Mouse (Mus musculus) neural tube, embryonic 11.5 days (tissue): ENCODE results near the gene Gm20388. TPM values are rescaled to one million over a fixed set of nuclear protein-coding genes. Genes with fewer than 3 reads are reported as not detected.
A peak's percentile ranks its signal among the peaks of the same experiment; 100 is the strongest.

Experiments
- ATAC-seq: fragments of 200-750 bp; cut with Nextera tagmentation; 2 replicates; pipeline ENCODE4 v1.8.0; 2017; ENCODE audit warnings: moderate number of reproducible peaks, mild to moderate bottlenecking, moderate TSS enrichment, moderate library complexity; ENCODE audit not compliant: insufficient read depth, low FRiP score, low TSS enrichment
- DNase-seq: peaks from one replicate; pipeline ENCODE4 v3.0.0-alpha.2; 2015; ENCODE audit warnings: low spot score
- H3K27ac ChIP-seq: fragments of 300-500 bp; sonication (generic); 2 replicates; pipeline ENCODE4 v1.5.1; 2014; ENCODE audit warnings: low read depth, mild to moderate bottlenecking, low read length
- H3K27me3 ChIP-seq: fragments of 300-500 bp; sonication (generic); 2 replicates; pipeline ENCODE4 v1.6.1; 2014; ENCODE audit warnings: mild to moderate bottlenecking, low read length, mixed read lengths; ENCODE audit not compliant: control insufficient read depth, insufficient read depth
- H3K36me3 ChIP-seq: fragments of 300-500 bp; sonication (generic); 2 replicates; pipeline ENCODE4 v1.6.1; 2014; ENCODE audit warnings: mild to moderate bottlenecking, low read length, moderate library complexity, mixed read lengths; ENCODE audit not compliant: control insufficient read depth, insufficient read depth
- H3K4me1 ChIP-seq: fragments of 300-500 bp; sonication (generic); 2 replicates; pipeline ENCODE4 v1.6.1; 2014; ENCODE audit warnings: low read length, mixed read lengths; ENCODE audit not compliant: control insufficient read depth, insufficient read depth
- H3K4me2 ChIP-seq: fragments of 300-500 bp; sonication (generic); 2 replicates; pipeline ENCODE4 v1.6.1; 2014; ENCODE audit warnings: low read depth, mild to moderate bottlenecking, moderate library complexity
- H3K4me3 ChIP-seq: fragments of 300-500 bp; sonication (generic); 2 replicates; pipeline ENCODE4 v1.5.1; 2014; ENCODE audit warnings: low read depth, low read length
- H3K9ac ChIP-seq: fragments of 300-500 bp; sonication (generic); 2 replicates; pipeline ENCODE4 v1.6.1; 2014; ENCODE audit warnings: mild to moderate bottlenecking, low read length
- H3K9me3 ChIP-seq: fragments of 300-500 bp; sonication (generic); 2 replicates; pipeline ENCODE4 v1.6.1; 2016; ENCODE audit warnings: low read length; ENCODE audit not compliant: control insufficient read depth
- WGBS: fragments of 180-500 bp; shearing (Covaris S2); extraction: QIAGEN DNeasy Blood & Tissue Kit; methylation state at CpG from one replicate; pipeline ENCODE4 v1.1.7; 2014; 5-methylcytosine and 5-hydroxymethylcytosine counted together
- polyA plus RNA-seq: library from polyadenylated mRNA; unstranded; fragments of >200 nt; fragmentation: Nextera tagmentation; extraction: Ambion mirVana; gene quantifications from 2 replicates; pipeline ENCODE4 v1.2.1, GENCODE M21; 2014

Gm20388 gene
- polyA plus RNA-seq, 1 experiment from 2014 or later, result not detected

DNA sequence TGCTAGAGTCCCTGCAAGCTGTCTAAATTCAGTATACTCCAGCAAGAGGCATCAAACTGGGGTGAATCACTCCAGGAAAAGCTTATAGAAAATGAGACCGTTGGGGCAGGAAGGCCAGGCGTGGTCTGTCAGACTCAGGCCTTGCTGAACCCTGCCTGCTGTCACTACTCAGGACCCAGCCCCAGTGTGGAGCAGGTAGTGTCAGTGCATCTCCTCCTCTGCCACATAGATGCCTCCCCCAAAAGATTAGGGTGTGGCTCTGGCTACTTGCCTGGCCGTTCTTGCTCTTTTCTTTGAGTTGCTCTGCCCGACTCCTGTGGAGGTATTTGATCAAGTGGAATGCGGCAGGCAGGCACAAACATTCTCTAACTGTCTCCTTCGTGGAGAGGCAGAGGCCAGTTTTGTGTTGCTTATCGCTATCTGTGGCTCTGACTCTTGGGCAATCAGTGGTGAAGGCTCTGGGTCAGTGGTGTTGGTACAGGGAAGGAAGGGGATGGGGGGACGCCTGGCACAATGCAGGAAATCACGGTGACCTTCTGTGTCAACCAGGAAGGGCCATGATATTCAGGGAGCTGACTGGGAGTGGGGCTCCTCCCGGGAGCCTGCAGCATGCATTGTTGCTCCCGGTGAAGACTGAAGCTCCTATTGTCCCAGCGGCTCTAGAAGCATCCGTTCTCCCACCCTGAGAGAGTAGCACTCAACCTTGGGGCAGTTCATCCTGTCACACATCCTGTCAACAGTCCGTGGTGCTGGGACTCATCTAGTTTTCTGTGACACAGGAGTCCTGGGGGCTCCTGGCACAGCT is 215.9 kb downstream of the Gm20388 start:
- H3K4me3 ChIP-seq, result no peak overlapping the region
- no peaks in the 10 kb centered on the region for H3K9me3 ChIP-seq
- WGBS, result 40% methylated on average over 14 of the region's 14 CpGs
- DNase-seq (peak; percentile 19), ATAC-seq (no peak)
- H3K4me1 ChIP-seq, result peaks cover 6% of the 10 kb centered on the region; the same call in 1 of the 2 replicates
- no peak overlapping the region for H3K9ac ChIP-seq
- H3K27ac ChIP-seq, result no peak overlapping the region
- H3K27me3 ChIP-seq, result no peaks in the 10 kb centered on the region
- H3K4me2 ChIP-seq, result no peak overlapping the region
- H3K36me3 ChIP-seq, result no peaks in the 10 kb centered on the region

- H3K9ac ChIP-seq, result no peak overlapping the region
- ATAC-seq, result no peak
- no peak overlapping the region for H3K4me3 ChIP-seq
- H3K4me1 ChIP-seq, result peaks cover 6% of the 10 kb centered on the region; the same call in 1 of the 2 replicates
- H3K27ac ChIP-seq, result no peak overlapping the region
- WGBS, result 68% methylated on average over 4 of the region's 4 CpGs
- DNase-seq, result no peak
- no peak overlapping the region for H3K4me2 ChIP-seq
- no peaks in the 10 kb centered on the region for H3K9me3 ChIP-seq
- no peaks in the 10 kb centered on the region for H3K27me3 ChIP-seq
- no peaks in the 10 kb centered on the region for H3K36me3 ChIP-seq
Observed at GRCm38 (mm10) chr8:120129547-120129946, 218.9 kb downstream of the Gm20388 start.

GRCm38 (mm10) chr8:120131158-120131557 is 220.5 kb downstream of the Gm20388 start:
- peaks cover 2% of the 10 kb centered on the region; the same call in 1 of the 2 replicates for H3K4me1 ChIP-seq
- no peaks in the 10 kb centered on the region for H3K27me3 ChIP-seq
- WGBS, result 84% methylated on average over 8 of the region's 8 CpGs
- H3K9me3 ChIP-seq, result no peaks in the 10 kb centered on the region
- H3K27ac ChIP-seq, result no peak overlapping the region
- H3K4me3 ChIP-seq, result no peak overlapping the region
- no peak for ATAC-seq
- H3K9ac ChIP-seq, result no peak overlapping the region
- H3K4me2 ChIP-seq, result no peak overlapping the region
- H3K36me3 ChIP-seq, result no peaks in the 10 kb centered on the region
- DNase-seq, result no peak

- H3K4me3 ChIP-seq, result no peak overlapping the region
- WGBS, result 86% methylated on average over 7 of the region's 7 CpGs
- H3K9me3 ChIP-seq, result no peaks in the 10 kb centered on the region
- DNase-seq (no peak), ATAC-seq (no peak)
- no peaks in the 10 kb centered on the region for H3K36me3 ChIP-seq
- H3K9ac ChIP-seq, result no peak overlapping the region
- no peaks in the 10 kb centered on the region for H3K27me3 ChIP-seq
- H3K4me1 ChIP-seq, result no peaks in the 10 kb centered on the region
- H3K4me2 ChIP-seq, result no peak overlapping the region
- no peak overlapping the region for H3K27ac ChIP-seq
Observed at GRCm38 (mm10) chr8:120133169-120133568, 222.5 kb downstream of the Gm20388 start.

DNA sequence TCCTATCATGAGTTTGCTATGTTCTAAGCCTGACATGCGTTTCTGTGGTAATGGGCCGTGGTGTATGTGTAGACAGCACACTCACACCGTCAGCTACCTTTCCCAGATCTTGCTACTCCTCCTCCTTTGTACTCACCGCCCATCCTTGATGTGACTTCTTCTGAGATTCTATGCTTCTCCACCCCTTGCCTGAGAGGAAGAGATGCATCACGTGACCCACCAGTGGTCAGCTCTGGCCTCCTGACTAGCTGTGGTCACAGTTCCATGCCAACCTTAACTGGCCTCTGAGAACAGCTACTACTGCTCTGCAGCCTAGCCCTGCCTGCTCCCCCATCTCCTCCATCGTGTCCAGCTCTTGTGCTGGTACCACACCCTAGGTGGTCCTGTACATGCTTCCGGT is 225.0 kb downstream of the Gm20388 start:
- no peak overlapping the region for H3K4me2 ChIP-seq
- H3K4me3 ChIP-seq, result no peak overlapping the region
- no peak for DNase-seq
- no peaks in the 10 kb centered on the region for H3K27me3 ChIP-seq
- no peaks in the 10 kb centered on the region for H3K9me3 ChIP-seq
- no peaks in the 10 kb centered on the region for H3K36me3 ChIP-seq
- no peak overlapping the region for H3K9ac ChIP-seq
- WGBS, result 90% methylated on average over 7 of the region's 7 CpGs
- ATAC-seq, result no peak
- no peak overlapping the region for H3K27ac ChIP-seq
- no peaks in the 10 kb centered on the region; the same call in 1 of the 2 replicates for H3K4me1 ChIP-seq

- Histone ChIP-seq H3K27me3 (no peaks in the 10 kb centered on the region), H3K4me2 (no peak overlapping the region), H3K36me3 (no peaks in the 10 kb centered on the region), H3K27ac (no peak overlapping the region), H3K9me3 (no peaks in the 10 kb centered on the region), H3K9ac (no peak overlapping the region), H3K4me1 (no peaks in the 10 kb centered on the region; the same call in 1 of the 2 replicates), H3K4me3 (no peak overlapping the region)
- no peak for DNase-seq
- 63% methylated on average over 7 of the region's 7 CpGs for WGBS
- ATAC-seq, result no peak
Observed at GRCm38 (mm10) chr8:120136618-120137017, 226.0 kb downstream of the Gm20388 start.

DNA sequence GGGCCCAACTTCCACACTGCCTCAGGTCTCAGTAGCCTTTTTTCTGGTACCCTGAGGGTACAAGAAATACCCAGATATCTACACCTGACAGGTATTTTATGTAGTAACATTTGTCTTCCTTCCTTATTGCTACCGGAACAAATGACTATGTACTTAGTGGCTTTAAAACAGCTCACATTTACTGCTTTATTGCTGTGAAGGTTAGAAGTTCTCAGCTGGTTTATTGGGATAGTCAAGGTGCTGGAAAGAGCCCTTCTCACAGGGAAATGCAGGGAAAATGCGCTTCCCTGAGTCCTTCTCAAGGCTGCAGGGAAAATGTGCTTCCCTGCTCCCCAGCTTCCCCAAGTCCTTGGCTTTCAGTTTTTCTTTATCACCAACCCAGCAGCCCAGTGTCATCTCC is 228.3 kb downstream of the Gm20388 start:
- no peak overlapping the region for H3K27ac ChIP-seq
- peaks cover 1% of the 10 kb centered on the region; the same call in 1 of the 2 replicates for H3K4me1 ChIP-seq
- no peak for DNase-seq
- H3K36me3 ChIP-seq, result no peaks in the 10 kb centered on the region
- no peak overlapping the region for H3K4me2 ChIP-seq
- no peak overlapping the region for H3K4me3 ChIP-seq
- no peaks in the 10 kb centered on the region for H3K27me3 ChIP-seq
- ATAC-seq, result no peak
- H3K9ac ChIP-seq, result no peak overlapping the region
- WGBS, result 36% methylated on average over 2 of the region's 2 CpGs
- no peaks in the 10 kb centered on the region for H3K9me3 ChIP-seq

GRCm38 (mm10) chr8:120140769-120141168 is 230.1 kb downstream of the Gm20388 start:
- no peak overlapping the region for H3K4me2 ChIP-seq
- 79% methylated on average over 3 of the region's 3 CpGs for WGBS
- DNase-seq, result no peak
- no peak for ATAC-seq
- no peaks in the 10 kb centered on the region for H3K9me3 ChIP-seq
- H3K9ac ChIP-seq, result no peak overlapping the region
- H3K36me3 ChIP-seq, result no peaks in the 10 kb centered on the region
- no peak overlapping the region for H3K27ac ChIP-seq
- no peak overlapping the region for H3K4me3 ChIP-seq
- H3K27me3 ChIP-seq, result no peaks in the 10 kb centered on the region
- H3K4me1 ChIP-seq, result peaks cover 11% of the 10 kb centered on the region
